Mouse (Mus musculus) embryonic facial prominence, embryonic 12.5 days (tissue): ENCODE results near the gene Cbx4. TPM values are rescaled to one million over a fixed set of nuclear protein-coding genes. Genes with fewer than 3 reads are reported as not detected.

Experiments used
- ATAC-seq: fragments of 200-750 bp; cut with Nextera tagmentation; 2 replicates; pipeline ENCODE4 v1.8.0; 2017; ENCODE audit not compliant: insufficient number of reproducible peaks, insufficient read depth, low FRiP score, low TSS enrichment
- H3K27ac ChIP-seq: fragments of 300-500 bp; sonication (generic); 2 replicates; pipeline ENCODE4 v1.5.1; 2016; ENCODE audit warnings: mild to moderate bottlenecking
- H3K27me3 ChIP-seq: fragments of 300-500 bp; sonication (generic); 2 replicates; pipeline ENCODE4 v1.6.1; 2016; ENCODE audit warnings: mild to moderate bottlenecking, moderate library complexity
- H3K36me3 ChIP-seq: fragments of 300-500 bp; sonication (generic); 2 replicates; pipeline ENCODE4 v1.6.1; 2016; ENCODE audit warnings: mild to moderate bottlenecking
- H3K4me1 ChIP-seq: fragments of 300-500 bp; sonication (generic); 2 replicates; pipeline ENCODE4 v1.6.1; 2016
- H3K4me2 ChIP-seq: fragments of 300-500 bp; sonication (generic); replicated peaks from 2 replicates; pipeline ENCODE4 v1.6.1; 2016; ENCODE audit warnings: mild to moderate bottlenecking, moderate library complexity
- H3K4me3 ChIP-seq: fragments of 300-500 bp; sonication (generic); 2 replicates; pipeline ENCODE4 v1.5.1; 2016; ENCODE audit warnings: mild to moderate bottlenecking
- H3K9ac ChIP-seq: fragments of 300-500 bp; sonication (generic); 2 replicates; pipeline ENCODE4 v1.6.1; 2016; ENCODE audit warnings: mild to moderate bottlenecking, moderate library complexity
- H3K9me3 ChIP-seq: fragments of 300-500 bp; sonication (generic); 2 replicates; pipeline ENCODE4 v1.6.1; 2016; ENCODE audit warnings: mild to moderate bottlenecking, moderate library complexity
- WGBS: fragments of 180-500 bp; shearing (Covaris S2); methylation state at CpG from one replicate; pipeline ENCODE4 v1.1.7; 2016; 5-methylcytosine and 5-hydroxymethylcytosine counted together
- polyA plus RNA-seq: library from polyadenylated mRNA; unstranded; fragments of >200 nt; fragmentation: Nextera tagmentation; extraction: Ambion mirVana; gene quantifications from 2 replicates; pipeline ENCODE4 v1.2.1, GENCODE M21; 2016

The Cbx4 gene
- polyA plus RNA-seq, 1 experiment from 2014 or later = 12.3 TPM

DNA sequence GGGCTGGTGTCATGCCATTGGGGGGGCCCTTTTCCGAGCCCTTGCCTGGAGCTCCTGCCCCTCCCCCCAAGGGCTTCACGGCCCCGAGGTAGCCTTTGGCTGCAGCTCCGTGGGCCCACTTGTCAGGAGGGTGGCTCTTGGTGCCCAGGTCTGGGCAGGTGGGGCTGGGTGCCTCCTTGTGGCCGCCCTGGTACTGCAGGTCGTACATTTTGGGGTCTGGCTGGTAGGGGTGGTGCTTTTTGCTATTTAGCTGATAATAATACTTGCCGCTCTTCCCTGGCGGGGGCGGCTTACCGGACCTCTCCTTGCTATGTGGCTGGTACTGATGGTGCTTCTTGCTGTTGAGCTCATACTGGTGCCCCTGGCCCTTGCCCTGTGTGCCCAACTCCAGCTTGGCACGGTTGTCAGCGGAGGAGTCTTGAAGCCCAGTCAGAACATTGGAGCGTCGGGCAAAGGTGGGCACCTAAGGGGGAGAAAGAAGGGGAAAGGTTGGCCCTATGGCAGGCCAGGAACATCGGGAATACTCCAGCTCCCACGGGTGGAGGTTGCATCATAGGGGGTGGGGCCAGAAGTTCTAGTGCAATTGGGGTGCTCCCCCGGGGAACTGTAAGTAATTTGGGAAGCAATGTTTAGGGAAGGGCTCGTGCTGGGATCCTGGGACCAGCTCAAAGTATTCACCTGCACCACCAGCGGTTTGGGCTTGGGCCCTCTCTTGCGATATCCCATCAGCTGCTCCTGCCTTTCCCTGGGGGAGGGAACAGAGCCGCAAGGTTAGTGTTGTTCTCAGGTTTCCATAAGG lies 4.0 kb downstream of the Cbx4 start:
- peaks cover 26% of the 10 kb centered on the region for H3K36me3 ChIP-seq
- no peak overlapping the region for H3K4me2 ChIP-seq
- peaks cover 57% of the 10 kb centered on the region for H3K27me3 ChIP-seq
- 0 out of 2 replicates have a peak overlapping the region, but pooled peaks have one; percentile 12 for H3K4me3 ChIP-seq
- no peak overlapping the region for H3K27ac ChIP-seq
- no peaks in the 10 kb centered on the region for H3K9me3 ChIP-seq
- 15% methylated on average over 21 of the region's 21 CpGs for whole genome bisulfite sequencing
- no peak for ATAC-seq
- no peak overlapping the region for H3K9ac ChIP-seq
- H3K4me1 ChIP-seq = peaks cover 68% of the 10 kb centered on the region

DNA sequence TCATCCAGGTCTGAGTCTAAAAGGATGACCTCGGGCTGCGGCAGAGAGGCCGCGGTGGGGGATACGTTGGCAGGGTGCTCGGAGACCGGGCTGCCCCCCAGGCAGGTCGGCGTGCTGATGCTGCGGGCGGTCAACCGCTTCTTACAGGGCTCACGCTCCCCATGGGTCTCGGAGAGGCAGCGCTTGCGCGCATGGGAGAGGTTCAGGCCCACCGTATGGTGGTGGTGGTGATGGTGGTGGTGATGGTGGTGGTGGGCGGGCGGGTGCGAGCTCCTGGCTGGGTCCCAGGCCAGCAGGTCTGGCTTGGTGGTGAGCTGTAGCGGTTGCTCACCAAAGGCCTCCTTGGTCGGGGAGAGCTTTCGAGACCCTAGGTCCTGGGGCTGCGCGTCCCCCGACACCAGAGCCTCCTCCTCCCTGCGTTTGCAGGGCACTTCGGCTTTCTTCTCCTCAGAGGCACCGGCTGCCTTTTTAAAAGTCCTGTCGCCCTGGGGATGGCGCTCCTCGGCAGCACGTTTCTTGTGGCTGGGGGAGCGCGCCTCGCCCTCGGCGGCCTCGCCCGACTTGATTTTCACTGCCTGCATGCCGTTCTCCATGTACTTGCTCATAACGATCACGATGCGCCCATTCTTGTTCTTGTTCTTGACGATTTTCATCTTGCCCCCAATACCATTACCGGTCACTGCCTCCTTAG lies 4.7 kb downstream of the Cbx4 start:
- ATAC-seq = no peak
- Histone ChIP-seq H3K9ac (no peak overlapping the region), H3K36me3 (peaks cover 26% of the 10 kb centered on the region), H3K27me3 (peaks cover 51% of the 10 kb centered on the region), H3K27ac (no peak overlapping the region), H3K4me2 (0 out of 2 replicates have a peak overlapping the region, but pooled peaks have one; percentile 18), H3K9me3 (no peaks in the 10 kb centered on the region), H3K4me1 (peaks cover 64% of the 10 kb centered on the region), H3K4me3 (peak overlapping the region; percentile 19)
- WGBS = 24% methylated on average over 47 of the region's 47 CpGs

DNA sequence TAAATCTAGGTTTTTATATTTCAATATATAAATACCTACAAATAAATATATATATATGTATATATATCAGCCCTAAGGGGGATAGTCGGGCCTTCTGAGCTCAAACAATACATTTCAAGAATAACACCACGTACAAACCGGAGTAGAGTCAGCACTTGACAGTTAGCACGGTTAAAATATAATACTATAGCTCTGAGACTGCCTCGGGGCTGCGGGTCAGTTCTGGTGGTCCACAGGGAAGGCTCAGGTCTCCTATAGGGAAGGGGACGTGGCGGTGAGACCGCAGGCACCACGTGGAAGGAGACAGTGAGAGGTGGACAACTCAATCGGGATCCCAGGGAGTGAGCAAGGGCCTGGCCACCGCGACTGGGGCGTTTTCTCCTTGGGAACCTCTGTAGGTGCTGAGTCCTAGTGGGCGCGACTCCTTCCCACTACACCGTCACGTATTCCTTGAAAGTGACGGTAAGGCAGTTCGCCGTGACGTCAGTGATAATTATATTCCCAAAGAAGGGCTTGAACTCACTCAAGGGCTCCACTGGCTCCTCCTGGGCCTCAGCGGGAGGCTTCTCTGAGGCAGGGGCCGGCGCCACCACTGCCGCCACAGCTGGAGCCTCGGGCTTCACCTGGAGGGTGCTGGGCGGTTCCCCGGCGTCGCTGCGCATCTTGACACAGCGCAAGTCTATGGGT lies 5.4 kb downstream of the Cbx4 start:
- no peak for ATAC-seq
- WGBS = 18% methylated on average over 33 of the region's 33 CpGs
- Histone ChIP-seq H3K4me1 (peaks cover 64% of the 10 kb centered on the region), H3K27ac (no peak overlapping the region), H3K9me3 (no peaks in the 10 kb centered on the region), H3K4me3 (peak overlapping the region; percentile 19), H3K9ac (no peak overlapping the region), H3K27me3 (peaks cover 51% of the 10 kb centered on the region), H3K4me2 (0 out of 2 replicates have a peak overlapping the region, but pooled peaks have one; percentile 18), H3K36me3 (peaks cover 26% of the 10 kb centered on the region)

DNA sequence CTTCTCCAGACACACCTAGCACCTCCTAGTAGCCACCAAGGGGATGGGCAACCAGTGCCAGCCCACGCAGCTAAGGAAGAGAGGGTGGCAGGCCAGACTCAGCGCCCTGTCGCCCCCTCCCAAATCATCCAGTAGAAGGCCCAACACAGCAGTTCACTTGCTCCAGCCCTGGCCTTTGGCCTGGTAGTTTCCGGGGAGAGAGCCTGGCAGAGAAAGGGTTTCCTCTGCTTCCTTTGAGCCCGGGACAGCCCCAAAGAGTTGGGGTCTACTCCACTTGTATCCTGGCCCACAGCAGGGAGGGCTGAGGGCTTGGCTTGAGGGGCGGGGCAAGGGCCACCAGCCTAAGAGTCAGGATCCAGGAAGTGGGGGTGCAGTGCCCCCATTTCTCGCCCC lies 6.6 kb downstream of the Cbx4 start:
- WGBS = 27% methylated on average over 7 of the region's 7 CpGs
- Histone ChIP-seq H3K27me3 (peaks cover 53% of the 10 kb centered on the region), H3K9me3 (no peaks in the 10 kb centered on the region), H3K36me3 (peaks cover 26% of the 10 kb centered on the region), H3K4me3 (no peak overlapping the region), H3K4me1 (peaks cover 61% of the 10 kb centered on the region), H3K27ac (no peak overlapping the region), H3K4me2 (peak overlapping the region; percentile 30), H3K9ac (no peak overlapping the region)
- ATAC-seq = no peak

DNA sequence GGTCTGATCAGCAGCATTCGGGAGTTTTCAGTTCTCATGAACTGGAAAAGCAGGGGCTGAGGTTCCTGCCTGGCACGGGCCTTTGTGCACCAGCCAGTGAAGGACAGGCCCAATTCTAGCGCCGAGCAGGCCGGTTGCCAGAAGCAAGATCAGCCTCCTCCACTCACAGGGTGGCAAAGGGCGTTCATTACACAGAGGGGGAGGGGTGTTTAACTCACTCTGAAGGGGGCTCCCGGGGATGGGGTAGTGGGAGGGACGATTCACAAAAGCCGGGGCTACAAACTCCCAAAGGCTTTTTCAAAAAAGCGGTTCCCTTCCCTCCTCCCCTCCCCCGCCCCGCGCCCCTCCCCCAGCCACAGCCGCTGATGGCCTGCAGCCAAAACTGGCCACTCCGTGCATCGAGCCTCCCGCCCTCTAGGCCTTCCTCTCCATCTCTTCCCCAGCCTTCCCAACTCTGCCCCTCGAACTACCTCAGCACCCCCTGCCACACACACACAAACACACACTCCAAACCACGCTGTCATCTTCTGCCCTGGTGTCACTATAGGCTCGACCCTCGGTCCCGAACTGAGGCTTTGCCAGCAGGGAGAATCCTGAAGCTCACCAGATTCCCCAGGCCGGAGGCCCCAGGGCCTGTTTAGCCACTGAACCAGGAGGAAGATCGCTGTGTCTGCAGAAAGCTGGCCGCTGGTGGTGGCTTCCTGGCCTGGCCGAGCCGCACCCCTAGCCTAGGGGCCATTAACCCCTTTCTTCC lies 7.2 kb downstream of the Cbx4 start:
- Histone ChIP-seq H3K36me3 (peaks cover 26% of the 10 kb centered on the region), H3K27ac (0 out of 2 replicates have a peak overlapping the region, but pooled peaks have one; percentile 9), H3K4me3 (no peak overlapping the region), H3K4me1 (peaks cover 61% of the 10 kb centered on the region), H3K4me2 (peak overlapping the region; percentile 30), H3K27me3 (peaks cover 58% of the 10 kb centered on the region), H3K9me3 (no peaks in the 10 kb centered on the region), H3K9ac (peak overlapping the region; percentile 30; the same call in 1 of the 2 replicates)
- ATAC-seq = peak; percentile 57; the same call in 1 of the 2 replicates
- 6% methylated on average over 26 of the region's 27 CpGs for WGBS

DNA sequence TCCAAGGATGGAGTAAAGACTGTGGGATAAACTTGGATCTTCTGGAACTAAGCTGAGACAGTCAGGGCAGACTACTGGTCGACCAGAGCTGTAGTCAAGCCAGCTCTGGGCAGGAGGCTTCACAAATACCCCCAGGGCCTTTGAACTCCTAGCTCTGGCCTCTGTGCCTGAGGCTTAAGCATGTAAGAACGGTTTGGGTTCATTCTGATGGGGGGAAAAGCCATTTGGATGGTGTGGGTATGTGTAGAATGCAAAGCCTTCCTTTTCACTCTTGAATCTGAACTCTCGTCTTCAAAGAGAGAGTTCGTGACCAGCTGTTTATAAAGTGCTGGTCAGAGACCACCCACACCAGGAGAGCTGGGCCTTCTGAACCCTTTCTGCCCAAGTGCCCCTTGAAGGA lies 8.3 kb downstream of the Cbx4 start:
- peaks cover 58% of the 10 kb centered on the region for H3K4me1 ChIP-seq
- H3K4me3 ChIP-seq = no peak overlapping the region
- whole genome bisulfite sequencing = 71% methylated on average over 4 of the region's 4 CpGs
- no peaks in the 10 kb centered on the region for H3K9me3 ChIP-seq
- no peak overlapping the region for H3K27ac ChIP-seq
- H3K27me3 ChIP-seq = peaks cover 56% of the 10 kb centered on the region
- H3K4me2 ChIP-seq = no peak overlapping the region
- ATAC-seq = no peak
- no peak overlapping the region for H3K9ac ChIP-seq
- peaks cover 26% of the 10 kb centered on the region for H3K36me3 ChIP-seq

DNA sequence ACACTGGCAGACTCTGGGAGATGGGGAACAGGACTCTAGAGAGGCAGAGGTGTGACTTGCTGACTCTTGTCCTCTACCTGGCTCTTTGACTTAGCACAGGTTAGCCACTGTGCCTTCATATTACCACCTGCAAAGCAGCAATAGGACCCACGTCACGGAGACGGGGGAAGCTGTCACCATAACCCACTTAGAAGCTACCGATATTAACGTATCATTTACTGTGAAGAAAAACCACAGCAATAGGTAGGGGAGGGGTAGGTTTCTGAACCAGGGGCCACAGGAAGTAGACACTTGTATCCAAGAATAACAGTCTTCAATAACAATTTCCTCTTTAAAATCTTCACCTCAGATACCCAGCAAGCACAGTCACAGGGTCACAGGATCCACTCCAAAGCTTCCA lies 10.2 kb downstream of the Cbx4 start:
- H3K9ac ChIP-seq = no peak overlapping the region
- peaks cover 41% of the 10 kb centered on the region for H3K27me3 ChIP-seq
- ATAC-seq = no peak
- 84% methylated on average over 5 of the region's 5 CpGs for WGBS
- H3K27ac ChIP-seq = no peak overlapping the region
- no peak overlapping the region for H3K4me3 ChIP-seq
- H3K4me1 ChIP-seq = peaks cover 39% of the 10 kb centered on the region
- peaks cover 11% of the 10 kb centered on the region for H3K36me3 ChIP-seq
- no peaks in the 10 kb centered on the region for H3K9me3 ChIP-seq
- no peak overlapping the region for H3K4me2 ChIP-seq

DNA sequence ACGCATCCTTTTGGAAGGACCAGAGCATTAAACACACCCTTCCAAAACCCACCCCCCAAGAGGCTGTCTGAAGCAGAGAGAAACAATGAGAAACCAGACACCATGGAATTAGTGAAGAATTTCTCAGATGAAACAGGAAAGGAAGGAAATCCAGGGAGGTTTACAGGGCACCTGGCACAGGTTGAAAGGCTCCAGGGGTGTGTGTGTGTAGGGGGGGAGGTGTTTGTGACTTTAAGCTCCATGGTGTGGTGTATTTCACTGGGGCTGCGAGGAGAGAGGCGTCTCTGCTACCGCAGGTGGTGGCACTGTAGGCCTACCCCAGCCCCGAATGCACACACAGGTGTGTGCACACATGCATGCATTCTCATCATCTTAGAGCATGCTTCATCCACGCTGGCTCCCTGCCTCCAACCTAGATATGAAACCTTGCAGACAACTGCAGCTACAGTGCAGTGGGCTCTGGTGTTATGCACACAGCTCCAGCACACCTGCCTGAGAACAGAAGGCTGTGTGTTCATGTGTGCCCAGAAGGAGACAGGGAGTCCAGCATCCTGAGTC lies 12.1 kb downstream of the Cbx4 start:
- Histone ChIP-seq H3K4me2 (no peak overlapping the region), H3K9ac (no peak overlapping the region; the same call in 1 of the 2 replicates), H3K9me3 (0 out of 2 replicates have a peak, but pooled peaks cover 7% of the 10 kb centered on the region), H3K4me1 (peaks cover 27% of the 10 kb centered on the region), H3K36me3 (no peaks in the 10 kb centered on the region), H3K27me3 (peaks cover 29% of the 10 kb centered on the region; the same call in 1 of the 2 replicates), H3K27ac (no peak overlapping the region), H3K4me3 (no peak overlapping the region)
- no peak for ATAC-seq
- 60% methylated on average over 6 of the region's 6 CpGs for WGBS

DNA sequence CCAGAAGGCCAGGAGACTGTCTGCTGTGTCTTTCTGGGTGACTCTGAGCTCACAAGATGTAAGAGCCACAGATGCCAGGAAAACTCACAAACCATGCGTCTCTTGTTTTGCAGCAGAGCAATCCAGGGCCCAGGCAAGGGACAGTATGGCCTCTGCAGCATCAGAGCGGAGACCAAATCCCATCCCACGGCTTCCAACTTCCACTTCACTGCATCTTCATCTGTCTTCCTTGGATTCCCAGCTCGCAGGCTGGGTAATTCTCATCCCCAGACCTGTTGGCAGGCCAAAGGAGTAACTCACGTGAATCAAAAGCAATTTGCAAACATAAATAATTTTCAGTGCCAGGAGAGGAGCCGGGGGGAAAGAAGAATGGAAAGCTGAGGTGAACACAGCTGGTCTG lies 13.0 kb downstream of the Cbx4 start:
- no peak for ATAC-seq
- 71% methylated on average over 6 of the region's 6 CpGs for WGBS
- peaks cover 22% of the 10 kb centered on the region; the same call in 1 of the 2 replicates for H3K27me3 ChIP-seq
- no peak overlapping the region for H3K4me2 ChIP-seq
- H3K36me3 ChIP-seq = no peaks in the 10 kb centered on the region
- no peak overlapping the region for H3K4me3 ChIP-seq
- no peak overlapping the region for H3K27ac ChIP-seq
- H3K9me3 ChIP-seq = 0 out of 2 replicates have a peak, but pooled peaks cover 7% of the 10 kb centered on the region
- H3K9ac ChIP-seq = no peak overlapping the region
- H3K4me1 ChIP-seq = peaks cover 17% of the 10 kb centered on the region

DNA sequence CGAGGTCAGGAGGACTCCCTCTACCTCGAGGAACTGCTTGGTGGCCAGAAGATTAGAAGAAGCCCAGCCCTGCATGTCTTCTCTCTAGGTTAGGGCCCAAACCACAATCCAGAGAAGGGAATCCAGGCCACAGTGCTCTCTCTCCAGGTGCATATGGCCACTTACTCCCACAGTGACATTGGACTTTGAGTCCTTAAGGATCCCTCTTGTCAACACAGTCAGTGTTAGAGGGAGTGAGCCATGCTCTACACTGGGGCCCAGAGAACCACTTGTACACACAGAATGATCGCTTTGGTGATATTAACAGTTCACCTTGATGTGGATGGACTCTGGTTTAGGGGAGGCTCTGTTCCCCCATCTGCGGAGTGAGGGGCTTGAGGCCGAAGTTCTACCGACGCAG lies 13.8 kb downstream of the Cbx4 start:
- 86% methylated on average over 7 of the region's 7 CpGs for WGBS
- Histone ChIP-seq H3K4me2 (no peak overlapping the region), H3K4me3 (no peak overlapping the region), H3K9me3 (0 out of 2 replicates have a peak, but pooled peaks cover 7% of the 10 kb centered on the region), H3K36me3 (no peaks in the 10 kb centered on the region), H3K4me1 (peaks cover 16% of the 10 kb centered on the region), H3K27ac (no peak overlapping the region), H3K27me3 (peaks cover 22% of the 10 kb centered on the region; the same call in 1 of the 2 replicates), H3K9ac (no peak overlapping the region)
- no peak for ATAC-seq

DNA sequence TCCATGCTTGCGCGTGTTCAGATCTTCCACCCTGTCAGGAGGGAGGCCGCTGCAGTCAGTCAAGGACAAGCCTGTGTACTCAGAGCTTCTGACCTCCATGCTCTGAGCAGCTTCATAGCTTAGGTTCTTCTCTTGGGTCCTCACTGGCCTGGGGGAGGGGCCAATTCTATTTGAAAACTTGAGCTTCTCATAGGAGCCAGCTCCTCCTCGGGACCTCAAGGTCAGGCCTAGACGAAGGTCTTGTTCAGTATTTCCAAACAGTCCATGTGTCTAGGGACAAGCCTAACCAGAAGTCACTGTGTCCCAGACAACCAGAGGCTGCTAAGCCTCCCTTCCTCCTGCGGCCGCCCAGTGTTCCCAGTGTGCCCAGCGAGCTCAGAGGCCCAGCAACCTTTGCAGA lies 19.2 kb downstream of the Cbx4 start:
- WGBS = 73% methylated on average over 8 of the region's 8 CpGs
- no peak overlapping the region for H3K4me3 ChIP-seq
- H3K4me2 ChIP-seq = no peak overlapping the region
- H3K27me3 ChIP-seq = peaks cover 25% of the 10 kb centered on the region
- no peak overlapping the region for H3K9ac ChIP-seq
- ATAC-seq = no peak
- no peak overlapping the region for H3K27ac ChIP-seq
- H3K4me1 ChIP-seq = no peaks in the 10 kb centered on the region
- 0 out of 2 replicates have a peak, but pooled peaks cover 7% of the 10 kb centered on the region for H3K9me3 ChIP-seq
- no peaks in the 10 kb centered on the region for H3K36me3 ChIP-seq
